Mouse (Mus musculus): ENCODE measurements around the gene Efcab9. TPM values are rescaled to one million over a fixed set of nuclear protein-coding genes. Genes with fewer than 3 reads are reported as not detected.

Gene Efcab9
- total and polyA plus RNA-seq, 3 experiments: 0.25 to 1.5 TPM; not detected in 1

DNA sequence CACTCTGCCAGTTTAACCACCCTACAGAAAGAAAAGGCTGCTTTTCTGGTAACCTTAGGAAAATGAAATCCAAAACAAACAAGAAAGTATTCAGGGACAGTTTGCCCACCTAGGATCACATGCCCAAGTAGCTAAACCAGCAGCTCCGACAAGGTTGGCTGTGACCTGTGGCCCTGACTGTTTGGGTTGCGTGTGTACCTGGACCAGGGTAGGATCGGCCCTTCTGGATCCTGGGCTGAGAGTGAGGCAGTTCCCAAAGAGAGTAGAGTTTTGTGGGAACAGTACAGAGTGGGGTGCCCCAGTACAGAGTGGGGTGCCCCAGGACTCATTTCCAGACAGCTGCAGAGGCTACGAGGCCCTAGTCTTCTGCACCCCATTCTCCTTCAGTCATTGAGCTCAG is 19.2 kb upstream of the Efcab9 start:
- peaks cover 6 to 68% of the 10 kb centered on the region in 2 experiments for H3K36me3 ChIP-seq (replicated peaks in 1 of 2; ENCODE audit: control insufficient read depth in 1 of 2, insufficient read depth in 1 of 2, low read length in 1 of 2)
- in situ Hi-C loops (cut with MboI; ENCODE audit: low pct_ligation_motif_present, low pct_unique_long_range_greater_than_20kb, low sequenced_read_pairs): no loop called here
- H3K79me2 ChIP-seq (replicated peaks; ENCODE audit: control insufficient read depth, extremely low read depth, insufficient read depth, poor library complexity, severe bottlenecking): no peaks in the 10 kb centered on the region
- no peaks in the 10 kb centered on the region for H3K9me3 ChIP-seq (replicated peaks; ENCODE audit: low read length)
- no peak overlapping the region for H3K4me3 ChIP-seq (replicated peaks in 1 of 3; ENCODE audit: low read depth in 2 of 3, low read length in 2 of 3, poor library complexity in 1 of 3)
- H3K9ac ChIP-seq (ENCODE audit: insufficient read depth, low read depth): no peak overlapping the region
- dilution Hi-C loops (cut with MboI; ENCODE audit: extremely low pct_ligation_motif_present, extremely low pct_unique_long_range_greater_than_20kb, low sequenced_read_pairs): no loop called here
- no peak for TF ChIP-seq KAT2A (IDR thresholded peaks at IDR 0.05; ENCODE audit: insufficient replicate concordance, low read length)
- TF ChIP-seq TCF12 (IDR thresholded peaks at IDR 0.05; ENCODE audit: low read depth, low read length): no peak
- TF ChIP-seq JUN (IDR thresholded peaks at IDR 0.05; ENCODE audit: insufficient read depth, low read depth, low read length): no peak
- no peak for TF ChIP-seq MAX (IDR thresholded peaks at IDR 0.05; ENCODE audit: low read length)
- no peak for TF ChIP-seq RCOR1 (conservative IDR thresholded peaks at IDR 0.05; ENCODE audit: low read depth, low read length)
- no peak for TF ChIP-seq SIN3A (IDR thresholded peaks at IDR 0.05; ENCODE audit: low read length)
- TF ChIP-seq POLR2AphosphoS2 (IDR thresholded peaks at IDR 0.05; ENCODE audit: low read depth, low read length): no peak
- no peak for TF ChIP-seq IRF4 (IDR thresholded peaks at IDR 0.05; ENCODE audit: low read depth, low read length)
- TF ChIP-seq BHLHE40 (IDR thresholded peaks at IDR 0.05; ENCODE audit: low read depth, low read length): no peak
- TF ChIP-seq CHD1 (IDR thresholded peaks at IDR 0.05; ENCODE audit: low read depth, low read length): no peak
- no peak for TF ChIP-seq CTCF (conservative IDR thresholded peaks at IDR 0.05 in 1 of 2, IDR thresholded peaks at IDR 0.05 in 1 of 2; ENCODE audit: low read depth in 2 of 2, low read length in 2 of 2)
- no peak for TF ChIP-seq ZC3H11A (IDR thresholded peaks at IDR 0.05; ENCODE audit: low read depth, low read length)
- TF ChIP-seq USF1 (IDR thresholded peaks at IDR 0.05; ENCODE audit: low read depth, low read length): no peak
- no peak for TF ChIP-seq ZNF384 (IDR thresholded peaks at IDR 0.05; ENCODE audit: low read depth, low read length)
- no peak for TF ChIP-seq GABPA (IDR thresholded peaks at IDR 0.05; ENCODE audit: insufficient replicate concordance, low read depth, low read length)
- H3K4me1 ChIP-seq (ENCODE audit: control insufficient read depth in 1 of 2, insufficient read depth in 2 of 2): peaks cover 25 to 94% of the 10 kb centered on the region in 2 experiments
- no peaks in the 10 kb centered on the region for H3K27me3 ChIP-seq (replicated peaks)
- H3K4me2 ChIP-seq (ENCODE audit: insufficient read depth, low read depth, poor library complexity, severe bottlenecking): no peak overlapping the region
- no peak overlapping the region for H3K27ac ChIP-seq (ENCODE audit: insufficient read depth, low read depth)
- DNase-seq (ENCODE audit: extremely low read depth): no peak

GRCm38 (mm10) chr11:32550102-32550501 is 18.2 kb upstream of the Efcab9 start:
- peaks cover 0 to 68% of the 10 kb centered on the region in 2 experiments for H3K36me3 ChIP-seq (replicated peaks in 1 of 2; ENCODE audit: control insufficient read depth in 1 of 2, insufficient read depth in 1 of 2, low read length in 1 of 2)
- H3K9me3 ChIP-seq (replicated peaks; ENCODE audit: low read length): no peaks in the 10 kb centered on the region
- no peak overlapping the region for H3K4me2 ChIP-seq (ENCODE audit: insufficient read depth, low read depth, poor library complexity, severe bottlenecking)
- in situ Hi-C loops (cut with MboI; ENCODE audit: low pct_ligation_motif_present, low pct_unique_long_range_greater_than_20kb, low sequenced_read_pairs) (no loop called here), dilution Hi-C loops (cut with MboI; ENCODE audit: extremely low pct_ligation_motif_present, extremely low pct_unique_long_range_greater_than_20kb, low sequenced_read_pairs) (no loop called here)
- H3K27me3 ChIP-seq (replicated peaks): no peaks in the 10 kb centered on the region
- H3K27ac ChIP-seq (ENCODE audit: insufficient read depth, low read depth): no peak overlapping the region
- no peak overlapping the region for H3K4me3 ChIP-seq (replicated peaks in 1 of 3; ENCODE audit: low read depth in 2 of 3, low read length in 2 of 3, poor library complexity in 1 of 3)
- H3K4me1 ChIP-seq (ENCODE audit: control insufficient read depth in 1 of 2, insufficient read depth in 2 of 2): peaks cover 25 to 95% of the 10 kb centered on the region in 2 experiments
- H3K79me2 ChIP-seq (replicated peaks; ENCODE audit: control insufficient read depth, extremely low read depth, insufficient read depth, poor library complexity, severe bottlenecking): no peaks in the 10 kb centered on the region
- H3K9ac ChIP-seq (ENCODE audit: insufficient read depth, low read depth): no peak overlapping the region
- DNase-seq (ENCODE audit: extremely low read depth): peak; percentile 91
- TF ChIP-seq BHLHE40 (IDR thresholded peaks at IDR 0.05; ENCODE audit: low read depth, low read length) (peak; percentile 77), ELF1 (IDR thresholded peaks at IDR 0.05; ENCODE audit: low read depth, low read length) (no peak), CTCF (conservative IDR thresholded peaks at IDR 0.05 in 1 of 2, IDR thresholded peaks at IDR 0.05 in 1 of 2; ENCODE audit: low read depth in 2 of 2, low read length in 2 of 2) (no peak), RCOR1 (conservative IDR thresholded peaks at IDR 0.05; ENCODE audit: low read depth, low read length) (0 out of 2 replicates have a peak, but pooled peaks have one; percentile 60), SIN3A (IDR thresholded peaks at IDR 0.05; ENCODE audit: low read length) (peak; percentile 59; the same call in 1 of the 2 replicates), ZKSCAN1 (IDR thresholded peaks at IDR 0.05; ENCODE audit: borderline replicate concordance, low read depth, low read length) (no peak), NRF1 (IDR thresholded peaks at IDR 0.05; ENCODE audit: low read depth, low read length) (0 out of 2 replicates have a peak, but pooled peaks have one; percentile 38), PAX5 (IDR thresholded peaks at IDR 0.05; ENCODE audit: low read length) (no peak), TBP (conservative IDR thresholded peaks at IDR 0.05; ENCODE audit: low read depth, low read length) (no peak), MAX (IDR thresholded peaks at IDR 0.05; ENCODE audit: low read length) (no peak), USF1 (IDR thresholded peaks at IDR 0.05; ENCODE audit: low read depth, low read length) (no peak), MEF2A (IDR thresholded peaks at IDR 0.05; ENCODE audit: borderline replicate concordance, low read depth, low read length) (peak; percentile 76), ETS1 (conservative IDR thresholded peaks at IDR 0.05; ENCODE audit: low read depth, low read length) (peak; percentile 97), CHD1 (IDR thresholded peaks at IDR 0.05; ENCODE audit: low read depth, low read length) (no peak), MAZ (IDR thresholded peaks at IDR 0.05; ENCODE audit: low read depth, low read length) (no peak), POLR2A (IDR thresholded peaks at IDR 0.05; ENCODE audit: low read depth, low read length) (no peak), GABPA (IDR thresholded peaks at IDR 0.05; ENCODE audit: insufficient replicate concordance, low read depth, low read length) (no peak), NELFE (IDR thresholded peaks at IDR 0.05; ENCODE audit: low read depth, low read length) (no peak), CHD2 (IDR thresholded peaks at IDR 0.05; ENCODE audit: low read length) (no peak), MYC (IDR thresholded peaks at IDR 0.05; ENCODE audit: low read depth, low read length) (0 out of 2 replicates have a peak, but pooled peaks have one; percentile 16), UBTF (IDR thresholded peaks at IDR 0.05; ENCODE audit: low read depth, low read length) (no peak), MXI1 (IDR thresholded peaks at IDR 0.05; ENCODE audit: low read depth, low read length) (no peak), USF2 (conservative IDR thresholded peaks at IDR 0.05; ENCODE audit: low read depth, low read length) (no peak), RAD21 (IDR thresholded peaks at IDR 0.05; ENCODE audit: low read depth, low read length) (no peak; the same call in 1 of the 2 replicates), JUN (IDR thresholded peaks at IDR 0.05; ENCODE audit: insufficient read depth, low read depth, low read length) (no peak), ZC3H11A (IDR thresholded peaks at IDR 0.05; ENCODE audit: low read depth, low read length) (no peak), ZNF384 (IDR thresholded peaks at IDR 0.05; ENCODE audit: low read depth, low read length) (no peak)
